Mouse (Mus musculus): ENCODE measurements around the gene Cab39. TPM values are rescaled to one million over a fixed set of nuclear protein-coding genes. Genes with fewer than 3 reads are reported as not detected.
"Not testable (repeated sequence)": the region's sequence is repeated elsewhere in the genome, so short reads cannot be mapped to it uniquely, and the experiment has no call there.

Cab39 gene
- total and polyA plus RNA-seq, 2 experiments: 17.5 to 54.0 TPM

DNA sequence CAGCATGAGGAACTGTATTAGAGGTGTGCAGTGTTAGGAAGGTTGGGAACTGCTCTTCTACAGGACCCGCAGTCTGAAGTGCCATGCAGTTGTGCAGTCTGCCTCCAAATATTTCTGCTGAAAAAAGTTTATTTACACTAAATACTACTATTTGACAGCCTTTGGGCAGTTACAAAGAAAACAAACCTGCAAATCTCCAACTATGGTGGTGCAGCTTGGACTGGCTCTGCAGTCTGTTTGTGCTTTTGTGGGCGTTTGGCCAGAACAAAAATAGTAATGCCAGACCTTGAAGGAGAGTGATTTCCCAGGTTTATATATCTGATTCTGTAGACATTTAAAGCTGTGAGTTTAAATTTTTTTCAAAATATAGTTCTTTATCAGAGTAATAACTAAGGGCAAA lies 17.1 kb downstream of the Cab39 start:
- Histone ChIP-seq H3K4me1 (ENCODE audit: control insufficient read depth, insufficient read depth, low read length) (peaks cover 18% of the 10 kb centered on the region), H3K27ac (replicated peaks; ENCODE audit: insufficient read depth, low read depth, low read length) (no peak overlapping the region)

DNA sequence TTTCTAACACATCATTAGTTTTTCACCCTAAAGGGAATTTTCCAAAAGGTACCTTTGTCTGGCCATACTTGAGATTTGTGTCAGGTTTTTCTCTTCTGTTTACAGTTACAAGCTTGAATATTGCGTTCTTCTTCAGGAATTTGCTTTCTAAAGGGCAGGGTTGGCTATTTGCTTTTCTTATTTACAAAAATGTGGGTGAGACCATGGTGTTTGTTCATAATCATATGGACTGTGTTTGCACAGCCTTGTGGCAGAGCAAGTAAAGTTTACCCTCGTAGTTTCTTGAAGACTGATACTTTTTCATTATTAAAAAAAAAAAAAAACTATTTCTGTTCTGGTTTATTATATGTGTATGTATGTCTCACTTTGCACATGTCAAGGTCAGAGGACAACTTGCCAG lies 17.5 kb downstream of the Cab39 start:
- no peak for TF ChIP-seq CTCF (IDR thresholded peaks at IDR 0.05; ENCODE audit: low read depth, low read length)
- no peak for TF ChIP-seq POLR2A (IDR thresholded peaks at IDR 0.05; ENCODE audit: extremely low read depth, insufficient read depth, low read length)
- H3K27me3 ChIP-seq (ENCODE audit: control insufficient read depth, insufficient read depth, low read length): no peaks in the 10 kb centered on the region
- no peaks in the 10 kb centered on the region for H3K36me3 ChIP-seq (ENCODE audit: control insufficient read depth, insufficient read depth, low read length)
- peaks cover 37% of the 10 kb centered on the region for H3K79me2 ChIP-seq (ENCODE audit: control insufficient read depth, insufficient read depth, low read length)
- H3K4me1 ChIP-seq (ENCODE audit: control insufficient read depth, insufficient read depth, low read length): peaks cover 18% of the 10 kb centered on the region
- peak; percentile 16 for DNase-seq (ENCODE audit: extremely low read depth, low read depth, low spot score)
- H3K9ac ChIP-seq (ENCODE audit: low read depth, low read length): no peak overlapping the region
- 29% methylated on average over 2 of the region's 2 CpGs for WGBS
- H3K27ac ChIP-seq (replicated peaks; ENCODE audit: insufficient read depth, low read depth, low read length): no peak overlapping the region
- H3K4me3 ChIP-seq (ENCODE audit: insufficient read depth, low read depth, low read length): no peak overlapping the region

More for the DNA sequence above, 17.1 kb downstream of the Cab39 start:
- H3K4me3 ChIP-seq (ENCODE audit: insufficient read depth, low read depth, low read length): no peak overlapping the region
- H3K9ac ChIP-seq (ENCODE audit: low read depth, low read length): no peak overlapping the region
- H3K79me2 ChIP-seq (ENCODE audit: control insufficient read depth, insufficient read depth, low read length): peaks cover 37% of the 10 kb centered on the region
- TF ChIP-seq POLR2A (IDR thresholded peaks at IDR 0.05; ENCODE audit: extremely low read depth, insufficient read depth, low read length): no peak
- TF ChIP-seq CTCF (IDR thresholded peaks at IDR 0.05; ENCODE audit: low read depth, low read length): no peak
- no peaks in the 10 kb centered on the region for H3K27me3 ChIP-seq (ENCODE audit: control insufficient read depth, insufficient read depth, low read length)
- 19% methylated on average over 2 of the region's 2 CpGs for WGBS
- DNase-seq (ENCODE audit: extremely low read depth, low read depth, low spot score): peak; percentile 54
- H3K36me3 ChIP-seq (ENCODE audit: control insufficient read depth, insufficient read depth, low read length): no peaks in the 10 kb centered on the region

DNA sequence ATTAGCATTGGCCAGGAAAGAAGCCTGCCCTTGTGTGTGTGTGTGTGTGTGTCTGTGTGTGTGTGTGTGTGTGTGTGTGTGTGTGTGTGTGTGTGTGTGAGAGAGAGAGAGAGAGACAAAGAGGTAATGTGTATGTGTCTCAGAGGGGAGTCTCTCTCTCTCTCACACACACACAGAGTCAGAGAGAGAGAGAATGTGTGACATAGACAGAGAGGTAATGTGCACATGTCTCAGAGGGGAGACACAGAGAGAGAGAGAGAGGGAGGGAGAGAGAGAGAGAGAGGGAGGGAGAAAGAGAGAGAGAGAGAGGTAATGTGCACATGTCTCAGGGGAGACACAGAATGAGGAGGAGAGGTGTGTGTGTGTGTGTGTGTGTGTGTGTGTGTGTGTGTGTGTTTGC lies 21.0 kb downstream of the Cab39 start:
- H3K79me2 ChIP-seq (ENCODE audit: control insufficient read depth, insufficient read depth, low read length): peaks cover 34% of the 10 kb centered on the region
- H3K4me3 ChIP-seq (ENCODE audit: insufficient read depth, low read depth, low read length); H3K36me3 ChIP-seq (ENCODE audit: control insufficient read depth, insufficient read depth, low read length); DNase-seq (ENCODE audit: extremely low read depth, low read depth, low spot score); H3K9ac ChIP-seq (ENCODE audit: low read depth, low read length); H3K27me3 ChIP-seq (ENCODE audit: control insufficient read depth, insufficient read depth, low read length); H3K27ac ChIP-seq (replicated peaks; ENCODE audit: insufficient read depth, low read depth, low read length): not testable (repeated sequence)
- H3K4me1 ChIP-seq (ENCODE audit: control insufficient read depth, insufficient read depth, low read length): peaks cover 13% of the 10 kb centered on the region

DNA sequence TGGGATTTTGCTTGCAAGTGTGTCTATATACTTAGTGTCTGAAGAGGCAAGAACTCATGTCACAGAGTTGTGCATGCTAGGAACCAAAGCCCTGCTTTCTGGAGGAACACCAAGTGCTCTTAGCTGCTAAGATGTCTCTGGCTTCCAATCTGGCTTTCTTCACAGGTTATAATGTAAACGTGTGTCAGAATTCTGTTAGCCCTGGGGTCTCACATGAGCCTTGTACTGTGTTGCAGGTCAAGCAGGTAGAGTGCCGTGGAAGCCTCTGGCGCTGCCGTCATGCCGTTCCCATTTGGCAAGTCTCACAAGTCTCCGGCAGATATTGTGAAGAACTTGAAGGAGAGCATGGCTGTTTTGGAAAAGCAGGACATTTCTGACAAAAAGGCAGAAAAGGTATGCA lies 24.9 kb downstream of the Cab39 start:
- DNase-seq (ENCODE audit: extremely low read depth, low read depth, low spot score): no peak
- H3K27me3 ChIP-seq (ENCODE audit: control insufficient read depth, insufficient read depth, low read length): no peaks in the 10 kb centered on the region
- WGBS: 92% methylated on average over 6 of the region's 6 CpGs
- TF ChIP-seq CTCF (IDR thresholded peaks at IDR 0.05; ENCODE audit: low read depth, low read length) (no peak), POLR2A (IDR thresholded peaks at IDR 0.05; ENCODE audit: extremely low read depth, insufficient read depth, low read length) (no peak)
- no peak overlapping the region for H3K27ac ChIP-seq (replicated peaks; ENCODE audit: insufficient read depth, low read depth, low read length)
- H3K9ac ChIP-seq (ENCODE audit: low read depth, low read length): no peak overlapping the region
- peaks cover 8% of the 10 kb centered on the region for H3K4me1 ChIP-seq (ENCODE audit: control insufficient read depth, insufficient read depth, low read length)
- peaks cover 41% of the 10 kb centered on the region; the same call in 1 of the 2 replicates for H3K79me2 ChIP-seq (ENCODE audit: control insufficient read depth, insufficient read depth, low read length)
- H3K4me3 ChIP-seq (ENCODE audit: insufficient read depth, low read depth, low read length): no peak overlapping the region
- H3K36me3 ChIP-seq (ENCODE audit: control insufficient read depth, insufficient read depth, low read length): peaks cover 35% of the 10 kb centered on the region

DNA sequence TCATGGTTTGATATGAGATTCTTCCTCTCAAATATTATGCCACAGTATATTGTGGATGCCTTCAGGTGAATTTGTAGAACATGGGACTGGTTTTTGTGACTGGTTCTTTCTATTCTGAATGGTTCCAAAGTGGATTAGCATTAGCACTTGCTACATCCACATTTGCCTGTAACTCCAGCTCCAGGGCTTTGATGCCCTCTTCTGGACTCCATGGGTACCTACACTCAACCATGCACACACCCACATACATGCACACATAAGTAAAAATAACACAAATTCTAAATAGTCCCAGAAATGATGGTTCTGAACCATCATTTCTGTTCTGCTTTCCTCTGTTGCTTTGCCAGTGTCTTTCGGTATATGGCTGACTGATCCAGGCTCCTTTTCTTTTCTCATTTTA lies 26.5 kb downstream of the Cab39 start:
- Histone ChIP-seq H3K9ac (ENCODE audit: low read depth, low read length) (no peak overlapping the region), H3K79me2 (ENCODE audit: control insufficient read depth, insufficient read depth, low read length) (peaks cover 33% of the 10 kb centered on the region; the same call in 1 of the 2 replicates), H3K4me3 (ENCODE audit: insufficient read depth, low read depth, low read length) (no peak overlapping the region), H3K36me3 (ENCODE audit: control insufficient read depth, insufficient read depth, low read length) (peaks cover 37% of the 10 kb centered on the region), H3K27ac (replicated peaks; ENCODE audit: insufficient read depth, low read depth, low read length) (no peak overlapping the region), H3K27me3 (ENCODE audit: control insufficient read depth, insufficient read depth, low read length) (no peaks in the 10 kb centered on the region), H3K4me1 (ENCODE audit: control insufficient read depth, insufficient read depth, low read length) (no peaks in the 10 kb centered on the region)
- DNase-seq (ENCODE audit: extremely low read depth, low read depth, low spot score): no peak
- TF ChIP-seq POLR2A (IDR thresholded peaks at IDR 0.05; ENCODE audit: extremely low read depth, insufficient read depth, low read length) (no peak), CTCF (IDR thresholded peaks at IDR 0.05; ENCODE audit: low read depth, low read length) (no peak)
- WGBS: 96% methylated on average over 1 of the region's 1 CpGs

DNA sequence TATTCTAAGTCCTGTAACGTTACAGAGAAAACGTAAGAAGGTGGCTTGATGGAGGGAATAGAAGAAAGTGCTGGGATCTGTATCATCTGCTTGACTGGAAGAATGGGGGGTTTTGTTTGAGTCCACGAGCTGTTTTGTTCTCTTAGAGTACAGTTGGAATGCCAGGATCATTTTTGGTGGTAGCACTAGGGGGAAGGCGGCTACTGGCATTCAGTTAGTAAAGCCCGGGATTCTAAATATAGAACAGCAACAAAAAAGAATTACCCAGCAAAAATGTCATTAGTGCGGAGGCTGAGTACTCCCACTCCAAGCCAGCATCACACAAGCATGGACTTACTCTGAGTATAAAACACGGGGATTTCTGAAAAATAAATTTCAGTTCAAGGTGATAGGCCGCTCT lies 29.0 kb downstream of the Cab39 start:
- no peak for DNase-seq (ENCODE audit: extremely low read depth, low read depth, low spot score)

More for the DNA sequence above, 29.0 kb downstream of the Cab39 start:
- no peak overlapping the region for H3K9ac ChIP-seq (ENCODE audit: low read depth, low read length)
- H3K36me3 ChIP-seq (ENCODE audit: control insufficient read depth, insufficient read depth, low read length): peaks cover 39% of the 10 kb centered on the region
- no peak overlapping the region for H3K27ac ChIP-seq (replicated peaks; ENCODE audit: insufficient read depth, low read depth, low read length)
- WGBS: 95% methylated on average over 8 of the region's 8 CpGs
- H3K79me2 ChIP-seq (ENCODE audit: control insufficient read depth, insufficient read depth, low read length): peaks cover 24% of the 10 kb centered on the region
- no peaks in the 10 kb centered on the region for H3K4me1 ChIP-seq (ENCODE audit: control insufficient read depth, insufficient read depth, low read length)
- H3K4me3 ChIP-seq (ENCODE audit: insufficient read depth, low read depth, low read length): no peak overlapping the region
- no peaks in the 10 kb centered on the region for H3K27me3 ChIP-seq (ENCODE audit: control insufficient read depth, insufficient read depth, low read length)
- TF ChIP-seq CTCF (IDR thresholded peaks at IDR 0.05; ENCODE audit: low read depth, low read length) (no peak), POLR2A (IDR thresholded peaks at IDR 0.05; ENCODE audit: extremely low read depth, insufficient read depth, low read length) (no peak)
